Mouse (Mus musculus) midbrain, embryonic 16.5 days (tissue): ENCODE measurements around the gene Erc2. TPM values are rescaled to one million over a fixed set of nuclear protein-coding genes. Genes with fewer than 3 reads are reported as not detected.

Experiments used
- ATAC-seq: fragments of 200-750 bp; cut with Nextera tagmentation; 2 replicates; pipeline ENCODE4 v1.8.0; 2017; ENCODE audit warnings: moderate TSS enrichment
- H3K27ac ChIP-seq: fragments of 300-500 bp; sonication (generic); 2 replicates; pipeline ENCODE4 v1.5.1; 2014; ENCODE audit warnings: mild to moderate bottlenecking, low read length, mixed read lengths
- H3K27me3 ChIP-seq: fragments of 300-500 bp; sonication (generic); 2 replicates; pipeline ENCODE4 v1.6.1; 2014; ENCODE audit warnings: low read depth, low read length, mixed read lengths; ENCODE audit not compliant: control insufficient read depth, insufficient read depth
- H3K36me3 ChIP-seq: fragments of 300-500 bp; sonication (generic); 2 replicates; pipeline ENCODE4 v1.6.1; 2014; ENCODE audit warnings: mild to moderate bottlenecking, low read length, moderate library complexity, mixed read lengths; ENCODE audit not compliant: control insufficient read depth, insufficient read depth
- H3K4me1 ChIP-seq: fragments of 300-500 bp; sonication (generic); 2 replicates; pipeline ENCODE4 v1.6.1; 2014; ENCODE audit warnings: mild to moderate bottlenecking, low read length, mixed read lengths; ENCODE audit not compliant: control insufficient read depth, insufficient read depth
- H3K4me2 ChIP-seq: fragments of 300-500 bp; sonication (generic); 2 replicates; pipeline ENCODE4 v1.6.1; 2014; ENCODE audit warnings: mild to moderate bottlenecking, low read length, mixed read lengths
- H3K4me3 ChIP-seq: fragments of 300-500 bp; sonication (generic); 2 replicates; pipeline ENCODE4 v1.5.1; 2014; ENCODE audit warnings: low read depth, mild to moderate bottlenecking, low read length, moderate library complexity, mixed read lengths
- H3K9ac ChIP-seq: fragments of 300-500 bp; sonication (generic); 2 replicates; pipeline ENCODE4 v1.6.1; 2014; ENCODE audit warnings: low read depth, low read length, mixed read lengths
- H3K9me3 ChIP-seq: fragments of 300-500 bp; sonication (generic); replicated peaks from 2 replicates; pipeline ENCODE4 v1.6.1; 2014; ENCODE audit warnings: mild to moderate bottlenecking, low read length, mixed read lengths; ENCODE audit not compliant: control insufficient read depth, poor library complexity, severe bottlenecking
- WGBS: fragments of 180-500 bp; shearing (Covaris S2); extraction: QIAGEN DNeasy Blood & Tissue Kit; methylation state at CpG from one replicate; pipeline ENCODE4 v1.1.7; 2014; 5-methylcytosine and 5-hydroxymethylcytosine counted together
- polyA plus RNA-seq: library from polyadenylated mRNA; unstranded; fragments of >200 nt; fragmentation: Nextera tagmentation; extraction: Ambion mirVana; gene quantifications from 2 replicates; pipeline ENCODE4 v1.2.1, GENCODE M21; 2015

The Erc2 gene
- polyA plus RNA-seq, 1 experiment from 2014 or later: 94.2 TPM

DNA sequence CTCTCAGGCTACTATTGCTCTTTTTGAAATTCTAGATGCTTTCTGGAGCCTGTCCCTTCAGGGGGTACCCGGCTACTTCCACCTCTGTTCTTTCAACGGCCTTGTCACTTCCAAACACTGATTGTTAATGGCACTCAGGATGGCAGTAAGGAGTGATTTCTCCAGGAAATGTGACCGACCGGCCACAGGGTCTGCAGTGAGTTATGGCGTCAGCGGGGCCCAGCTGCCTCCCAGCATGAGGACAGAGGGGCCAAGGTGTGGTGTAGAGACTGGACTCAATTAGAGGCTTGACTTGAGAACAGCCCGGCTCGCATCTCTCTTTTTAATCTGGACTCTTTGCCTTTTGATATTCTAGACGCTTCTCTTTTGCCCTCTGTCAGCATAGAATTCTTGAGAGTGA lies 829.5 kb downstream of the Erc2 start:
- Histone ChIP-seq H3K27me3 (no peaks in the 10 kb centered on the region), H3K9ac (no peak overlapping the region), H3K27ac (no peak overlapping the region), H3K4me1 (peaks cover 18% of the 10 kb centered on the region), H3K4me2 (no peak overlapping the region), H3K36me3 (no peaks in the 10 kb centered on the region), H3K9me3 (no peaks in the 10 kb centered on the region), H3K4me3 (no peak overlapping the region)
- WGBS: 53% methylated on average over 9 of the region's 9 CpGs
- no peak for ATAC-seq

DNA sequence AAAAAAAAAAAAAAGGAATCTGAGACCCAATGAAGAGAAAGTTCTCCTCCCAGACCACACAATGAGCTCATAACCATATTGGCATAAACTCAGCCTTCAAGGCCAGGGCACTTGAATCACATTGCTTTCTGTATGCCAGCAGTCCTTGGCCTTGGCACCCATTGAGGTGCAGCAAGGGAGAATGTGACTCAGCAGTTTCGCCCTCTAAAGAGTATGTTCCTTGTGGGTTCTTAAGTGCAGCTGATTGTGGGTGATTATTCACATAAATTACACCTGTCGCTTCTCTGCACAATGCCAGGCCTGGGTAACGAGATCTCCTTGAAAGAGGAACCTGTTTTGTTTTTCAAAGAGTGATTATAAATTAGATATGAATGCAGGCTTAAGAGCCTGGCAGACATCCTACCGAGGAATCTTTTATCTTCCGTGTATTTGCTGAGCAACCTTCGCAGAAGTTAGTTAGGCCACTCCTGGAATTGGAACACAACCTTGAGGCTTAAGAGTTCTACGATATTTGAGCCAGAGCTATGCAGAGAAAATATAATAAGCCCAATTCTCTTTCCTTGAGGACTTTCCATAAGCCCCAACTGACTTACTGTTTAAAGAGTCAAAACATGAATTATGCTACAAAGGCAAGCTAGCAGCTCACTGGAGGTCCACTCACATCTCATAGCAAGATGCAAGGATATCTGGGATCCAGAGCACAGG lies 834.3 kb downstream of the Erc2 start:
- Histone ChIP-seq H3K36me3 (no peaks in the 10 kb centered on the region), H3K4me2 (no peak overlapping the region), H3K27me3 (no peaks in the 10 kb centered on the region), H3K9ac (no peak overlapping the region), H3K4me1 (no peaks in the 10 kb centered on the region; the same call in 1 of the 2 replicates), H3K27ac (no peak overlapping the region), H3K9me3 (no peaks in the 10 kb centered on the region), H3K4me3 (no peak overlapping the region)
- 76% methylated on average over 7 of the region's 7 CpGs for WGBS
- ATAC-seq: no peak

DNA sequence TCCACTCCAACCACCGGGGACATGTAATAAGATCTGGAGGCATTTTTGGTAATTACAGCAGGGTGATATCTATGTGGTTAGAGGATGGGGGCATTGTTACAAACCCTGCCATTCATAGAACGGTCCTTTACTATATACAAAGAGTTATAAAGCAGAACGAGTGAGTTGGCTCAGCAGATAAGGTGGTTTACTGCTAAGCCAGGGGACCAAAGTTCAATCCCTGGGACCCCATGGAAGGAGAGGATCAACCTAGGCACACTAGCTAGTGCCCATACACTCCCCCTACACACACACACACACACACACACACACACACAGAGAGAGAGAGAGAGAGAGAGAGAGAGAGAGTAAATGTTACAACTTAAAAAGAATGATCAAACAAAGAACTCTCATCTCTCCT lies 835.2 kb downstream of the Erc2 start:
- Histone ChIP-seq H3K27ac (no peak overlapping the region), H3K27me3 (no peaks in the 10 kb centered on the region), H3K36me3 (no peaks in the 10 kb centered on the region), H3K9me3 (no peaks in the 10 kb centered on the region), H3K4me2 (no peak overlapping the region), H3K9ac (no peak overlapping the region), H3K4me3 (no peak overlapping the region), H3K4me1 (no peaks in the 10 kb centered on the region)
- WGBS: 76% methylated on average over 3 of the region's 3 CpGs
- no peak for ATAC-seq

DNA sequence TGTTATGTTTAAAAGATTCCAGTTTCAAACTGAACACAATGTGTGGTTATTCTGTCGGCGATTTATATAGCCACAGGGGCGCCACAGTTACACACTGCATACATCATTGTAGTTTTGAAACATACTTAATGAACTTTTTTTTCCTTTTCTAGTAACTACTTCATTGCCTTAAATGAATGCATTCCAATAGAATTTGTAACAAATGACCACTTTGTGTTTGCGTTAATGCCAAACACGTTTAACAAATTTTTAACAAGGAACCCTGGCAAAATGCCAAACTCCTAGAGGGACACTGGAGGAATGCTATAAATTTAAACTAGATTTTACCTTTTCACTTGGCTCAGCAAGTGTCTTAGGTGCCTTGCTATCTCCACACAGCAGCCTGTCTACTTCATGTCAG lies 845.7 kb downstream of the Erc2 start:
- Histone ChIP-seq H3K9ac (no peak overlapping the region), H3K27ac (no peak overlapping the region), H3K4me1 (peaks cover 6% of the 10 kb centered on the region), H3K36me3 (no peaks in the 10 kb centered on the region), H3K9me3 (no peaks in the 10 kb centered on the region), H3K4me2 (no peak overlapping the region), H3K27me3 (no peaks in the 10 kb centered on the region), H3K4me3 (no peak overlapping the region)
- 55% methylated on average over 5 of the region's 5 CpGs for WGBS
- ATAC-seq: no peak

DNA sequence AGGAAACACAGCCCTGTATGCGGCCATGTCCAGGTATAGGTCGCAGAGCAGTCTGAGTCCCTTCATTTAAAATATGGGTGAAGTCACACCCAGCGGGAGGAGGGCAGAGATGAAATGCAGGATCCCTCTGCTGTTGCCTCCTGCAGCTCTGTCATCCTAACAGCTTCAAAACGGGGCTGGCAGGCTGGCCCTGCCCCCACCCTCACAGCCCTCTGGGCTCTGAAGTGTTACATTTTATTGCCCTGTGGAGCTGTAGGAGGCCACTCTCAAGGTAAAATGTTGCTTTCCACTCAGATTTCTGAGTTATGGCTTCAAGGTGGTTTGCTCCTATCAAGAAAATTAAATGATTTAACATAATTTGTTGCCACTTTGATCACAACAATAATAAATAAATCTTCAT lies 847.5 kb downstream of the Erc2 start:
- no peak overlapping the region for H3K9ac ChIP-seq
- ATAC-seq: peak; percentile 25; the same call in 1 of the 2 replicates
- H3K27ac ChIP-seq: no peak overlapping the region

DNA sequence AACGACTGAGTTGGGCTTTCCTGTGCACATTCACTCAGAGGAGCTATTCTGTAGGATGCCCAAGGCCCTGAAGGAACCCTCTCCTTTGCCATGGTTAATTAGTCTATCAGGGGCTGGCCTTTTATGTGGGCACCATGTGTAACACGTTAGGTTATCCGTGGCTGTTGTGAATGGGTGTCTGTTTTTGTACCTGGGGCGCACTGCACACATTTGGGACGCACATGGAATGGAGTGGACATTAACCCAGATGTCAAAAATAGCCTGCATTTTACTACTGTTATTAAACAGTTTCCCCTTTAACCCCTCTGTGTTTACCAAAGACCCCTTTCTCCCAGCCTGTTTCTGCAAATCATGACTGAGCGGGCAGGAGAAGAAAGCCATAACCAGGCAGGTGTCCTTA lies 848.0 kb downstream of the Erc2 start:
- H3K27me3 ChIP-seq: no peaks in the 10 kb centered on the region
- peaks cover 10% of the 10 kb centered on the region for H3K4me1 ChIP-seq
- no peak overlapping the region for H3K27ac ChIP-seq
- H3K9ac ChIP-seq: no peak overlapping the region
- WGBS: 71% methylated on average over 6 of the region's 6 CpGs
- no peaks in the 10 kb centered on the region for H3K9me3 ChIP-seq
- no peak overlapping the region for H3K4me3 ChIP-seq
- no peak for ATAC-seq
- no peak overlapping the region for H3K4me2 ChIP-seq
- no peaks in the 10 kb centered on the region for H3K36me3 ChIP-seq

More for the DNA sequence above, 847.5 kb downstream of the Erc2 start:
- Histone ChIP-seq H3K4me2 (no peak overlapping the region), H3K36me3 (no peaks in the 10 kb centered on the region), H3K27me3 (no peaks in the 10 kb centered on the region), H3K4me3 (no peak overlapping the region), H3K4me1 (peaks cover 6% of the 10 kb centered on the region), H3K9me3 (no peaks in the 10 kb centered on the region)
- WGBS: 24% methylated on average over 4 of the region's 4 CpGs

DNA sequence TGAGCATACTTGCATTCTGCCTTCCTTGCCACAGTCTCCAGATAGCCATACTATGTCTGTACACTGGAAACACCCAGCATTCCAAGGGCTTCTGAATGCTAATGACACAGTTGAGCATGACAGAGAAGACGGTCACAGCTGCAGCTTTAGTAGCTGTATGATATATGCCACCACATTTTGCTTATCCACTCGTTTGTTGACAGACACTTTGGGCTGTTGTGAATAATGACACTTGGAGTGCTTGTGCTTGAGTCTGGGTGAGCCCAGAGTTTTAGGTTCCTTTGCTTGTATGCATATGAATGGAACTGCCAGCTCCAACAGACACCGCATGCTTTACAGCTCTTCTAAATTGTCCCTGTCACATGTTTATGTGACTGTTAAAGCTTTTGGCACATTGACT lies 852.8 kb downstream of the Erc2 start:
- Histone ChIP-seq H3K4me1 (peaks cover 9% of the 10 kb centered on the region), H3K36me3 (no peaks in the 10 kb centered on the region), H3K9ac (no peak overlapping the region), H3K4me2 (no peak overlapping the region; the same call in 1 of the 2 replicates), H3K27me3 (no peaks in the 10 kb centered on the region), H3K9me3 (no peaks in the 10 kb centered on the region), H3K4me3 (no peak overlapping the region), H3K27ac (peak overlapping the region; percentile 53)
- 28% methylated on average over 3 of the region's 3 CpGs for WGBS
- peak; percentile 78 for ATAC-seq

DNA sequence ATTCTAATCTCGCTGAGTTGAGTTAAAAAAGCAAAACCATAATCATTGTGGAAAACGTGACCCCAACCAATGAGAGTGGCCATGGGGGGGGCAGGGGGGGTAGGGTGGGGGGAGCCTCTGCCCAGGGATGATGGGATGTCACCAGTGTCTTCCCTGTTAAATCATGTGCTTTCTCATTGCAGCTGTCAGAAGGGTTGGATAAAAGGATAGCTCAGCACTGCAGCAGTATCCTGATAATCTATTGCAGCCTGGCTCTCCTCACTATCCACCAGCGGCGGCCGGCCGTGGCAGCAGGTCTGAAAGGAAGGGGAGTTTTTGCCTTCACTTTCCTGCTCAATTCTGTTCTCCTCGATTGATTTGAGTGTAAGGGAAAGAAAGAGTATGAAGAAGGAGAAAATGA lies 853.2 kb downstream of the Erc2 start:
- Histone ChIP-seq H3K9me3 (no peaks in the 10 kb centered on the region), H3K36me3 (no peaks in the 10 kb centered on the region), H3K4me1 (peaks cover 9% of the 10 kb centered on the region), H3K4me2 (peak overlapping the region; percentile 5; the same call in 1 of the 2 replicates), H3K4me3 (no peak overlapping the region), H3K9ac (no peak overlapping the region), H3K27ac (peak overlapping the region; percentile 30; the same call in 1 of the 2 replicates), H3K27me3 (no peaks in the 10 kb centered on the region)
- ATAC-seq: peak; percentile 83
- WGBS: 19% methylated on average over 7 of the region's 7 CpGs

DNA sequence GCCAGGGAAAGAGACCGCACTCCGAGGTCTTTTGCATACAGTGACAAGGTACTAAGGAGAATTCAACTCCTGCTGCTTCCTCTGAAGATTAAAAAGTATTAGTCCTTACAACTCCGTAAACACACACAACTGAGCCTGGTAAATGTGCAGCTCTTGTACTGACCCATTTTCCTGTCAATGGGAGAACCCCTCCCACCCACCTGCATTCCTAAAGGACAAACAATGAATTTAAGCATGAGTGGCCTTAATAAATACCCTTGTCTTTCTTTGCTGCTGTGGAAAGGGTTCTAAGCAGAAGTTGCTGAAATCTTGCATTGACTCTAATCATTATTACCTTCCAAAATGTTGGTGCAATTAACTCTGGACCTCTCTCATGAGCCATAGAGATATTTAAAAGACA lies 854.5 kb downstream of the Erc2 start:
- Histone ChIP-seq H3K4me2 (no peak overlapping the region), H3K36me3 (no peaks in the 10 kb centered on the region), H3K9ac (no peak overlapping the region), H3K4me3 (no peak overlapping the region), H3K27me3 (no peaks in the 10 kb centered on the region), H3K27ac (no peak overlapping the region), H3K4me1 (peaks cover 9% of the 10 kb centered on the region), H3K9me3 (no peaks in the 10 kb centered on the region)
- ATAC-seq: no peak
- WGBS: 41% methylated on average over 3 of the region's 3 CpGs
